Mouse (Mus musculus): ENCODE measurements around the gene Sult2b1. TPM values are rescaled to one million over a fixed set of nuclear protein-coding genes. Genes with fewer than 3 reads are reported as not detected.
A peak's percentile ranks its signal among the peaks of the same experiment; 100 is the strongest.

The Sult2b1 gene
- total RNA-seq, 1 experiment: 1.6 TPM

- Histone ChIP-seq H3K4me1 (ENCODE audit: control insufficient read depth in 2 of 2, insufficient read depth in 2 of 2, low read length in 2 of 2, poor library complexity in 1 of 2) (peaks cover 2 to 18% of the 10 kb centered on the region in 2 experiments; a peak in 1 of 4 replicates), H3K9ac (ENCODE audit: insufficient read depth, low read depth, low read length, poor library complexity, severe bottlenecking) (no peak overlapping the region), H3K27ac (ENCODE audit: insufficient read depth, low read depth, low read length, poor library complexity, severe bottlenecking) (no peak overlapping the region), H3K4me3 (ENCODE audit: insufficient read depth in 1 of 2, low read depth in 1 of 2, low read length in 2 of 2, poor library complexity in 1 of 2, severe bottlenecking in 1 of 2) (no peak overlapping the region), H3K36me3 (ENCODE audit: control insufficient read depth, insufficient read depth, low read length, poor library complexity, severe bottlenecking) (0 out of 2 replicates have a peak, but pooled peaks cover 3% of the 10 kb centered on the region), H3K9me3 (ENCODE audit: control insufficient read depth, insufficient read depth, low read depth, low read length) (no peaks in the 10 kb centered on the region)
- no peak for TF ChIP-seq ZNF384 (IDR thresholded peaks at IDR 0.05; ENCODE audit: low read depth, low read length)
- DNase-seq (ENCODE audit: low read depth, low spot score): no peak
- in situ Hi-C loops (cut with MboI; ENCODE audit: low sequenced_read_pairs in 2 of 2, unreplicated experiment in 2 of 2): loop anchor here (10.0 to 25.0 kb wide), 2 partner anchors 71 to 204 kb away; no protein-coding TSS in a partner anchor
These were observed 51.0 kb downstream of the Sult2b1 start for GRCm38 (mm10) chr7:45733477-45733876.

- H3K36me3 ChIP-seq (ENCODE audit: control insufficient read depth, insufficient read depth, low read length, poor library complexity, severe bottlenecking): peaks cover 3% of the 10 kb centered on the region; the same call in 1 of the 2 replicates
- H3K9ac ChIP-seq (ENCODE audit: insufficient read depth, low read depth, low read length, poor library complexity, severe bottlenecking): no peak overlapping the region
- in situ Hi-C loops (cut with MboI; ENCODE audit: low sequenced_read_pairs in 2 of 2, unreplicated experiment in 2 of 2): loop anchor here (10.0 to 25.0 kb wide), 2 partner anchors 74 to 206 kb away; no protein-coding TSS in a partner anchor
These were observed 53.6 kb downstream of the Sult2b1 start for GRCm38 (mm10) chr7:45730727-45731431.

GRCm38 (mm10) chr7:45727625-45728024 lies 56.8 kb downstream of the Sult2b1 start:
- Histone ChIP-seq H3K9me3 (ENCODE audit: control insufficient read depth, insufficient read depth, low read depth, low read length) (no peaks in the 10 kb centered on the region), H3K4me3 (ENCODE audit: insufficient read depth in 1 of 2, low read depth in 1 of 2, low read length in 2 of 2, poor library complexity in 1 of 2, severe bottlenecking in 1 of 2) (no peak overlapping the region), H3K4me1 (ENCODE audit: control insufficient read depth in 2 of 2, insufficient read depth in 2 of 2, low read length in 2 of 2, poor library complexity in 1 of 2) (peaks cover 2 to 19% of the 10 kb centered on the region in 2 experiments; a peak in 1 of 4 replicates), H3K36me3 (ENCODE audit: control insufficient read depth, insufficient read depth, low read length, poor library complexity, severe bottlenecking) (peaks cover 26% of the 10 kb centered on the region), H3K9ac (ENCODE audit: insufficient read depth, low read depth, low read length, poor library complexity, severe bottlenecking) (no peak overlapping the region), H3K27ac (ENCODE audit: insufficient read depth, low read depth, low read length, poor library complexity, severe bottlenecking) (no peak overlapping the region)
- DNase-seq (ENCODE audit: low read depth, low spot score): no peak
- TF ChIP-seq MAFK (IDR thresholded peaks at IDR 0.05; ENCODE audit: insufficient read depth, low read depth, low read length): no peak
- no peak for TF ChIP-seq ZNF384 (IDR thresholded peaks at IDR 0.05; ENCODE audit: low read depth, low read length)
- no peak for TF ChIP-seq ZC3H11A (IDR thresholded peaks at IDR 0.05; ENCODE audit: borderline replicate concordance, low read depth, low read length)
- no peak for TF ChIP-seq HCFC1 (IDR thresholded peaks at IDR 0.05; ENCODE audit: borderline replicate concordance, insufficient read depth, low read length)
- no peak for TF ChIP-seq CHD2 (IDR thresholded peaks at IDR 0.05; ENCODE audit: low read depth, low read length)
- in situ Hi-C loops (cut with MboI; ENCODE audit: low sequenced_read_pairs in 2 of 2, unreplicated experiment in 2 of 2): loop anchor here in 1 of 2 experiments (25.0 kb wide), 1 partner anchor 210 kb away; no protein-coding TSS in a partner anchor

More at GRCm38 (mm10) chr7:45730727-45731431, 53.6 kb downstream of the Sult2b1 start:
- Histone ChIP-seq H3K27ac (ENCODE audit: insufficient read depth, low read depth, low read length, poor library complexity, severe bottlenecking) (no peak overlapping the region), H3K4me1 (ENCODE audit: control insufficient read depth in 2 of 2, insufficient read depth in 2 of 2, low read length in 2 of 2, poor library complexity in 1 of 2) (peaks cover 2 to 18% of the 10 kb centered on the region in 2 experiments; a peak in 1 of 4 replicates), H3K9me3 (ENCODE audit: control insufficient read depth, insufficient read depth, low read depth, low read length) (no peaks in the 10 kb centered on the region), H3K4me3 (ENCODE audit: insufficient read depth in 1 of 2, low read depth in 1 of 2, low read length in 2 of 2, poor library complexity in 1 of 2, severe bottlenecking in 1 of 2) (no peak overlapping the region)
- DNase-seq (ENCODE audit: low read depth, low spot score): peak; percentile 75
- TF ChIP-seq ZC3H11A (IDR thresholded peaks at IDR 0.05; ENCODE audit: borderline replicate concordance, low read depth, low read length) (no peak), ZNF384 (IDR thresholded peaks at IDR 0.05; ENCODE audit: low read depth, low read length) (no peak), MAFK (IDR thresholded peaks at IDR 0.05; ENCODE audit: insufficient read depth, low read depth, low read length) (no peak), CHD2 (IDR thresholded peaks at IDR 0.05; ENCODE audit: low read depth, low read length) (no peak), HCFC1 (IDR thresholded peaks at IDR 0.05; ENCODE audit: borderline replicate concordance, insufficient read depth, low read length) (no peak)

- H3K9ac ChIP-seq (ENCODE audit: insufficient read depth, low read depth, low read length, poor library complexity, severe bottlenecking): no peak overlapping the region
- H3K4me3 ChIP-seq (ENCODE audit: insufficient read depth in 1 of 2, low read depth in 1 of 2, low read length in 2 of 2, poor library complexity in 1 of 2, severe bottlenecking in 1 of 2): no peak overlapping the region
- H3K4me1 ChIP-seq (ENCODE audit: control insufficient read depth in 2 of 2, insufficient read depth in 2 of 2, low read length in 2 of 2, poor library complexity in 1 of 2): peaks cover 2 to 17% of the 10 kb centered on the region in 2 experiments; a peak in 1 of 4 replicates
- in situ Hi-C loops (cut with MboI; ENCODE audit: low sequenced_read_pairs in 2 of 2, unreplicated experiment in 2 of 2): loop anchor here in 1 of 2 experiments (25.0 kb wide), 1 partner anchor 211 kb away; no protein-coding TSS in a partner anchor
- peaks cover 36% of the 10 kb centered on the region for H3K36me3 ChIP-seq (ENCODE audit: control insufficient read depth, insufficient read depth, low read length, poor library complexity, severe bottlenecking)
- no peaks in the 10 kb centered on the region for H3K9me3 ChIP-seq (ENCODE audit: control insufficient read depth, insufficient read depth, low read depth, low read length)
- no peak for TF ChIP-seq HCFC1 (IDR thresholded peaks at IDR 0.05; ENCODE audit: borderline replicate concordance, insufficient read depth, low read length)
- TF ChIP-seq ZC3H11A (IDR thresholded peaks at IDR 0.05; ENCODE audit: borderline replicate concordance, low read depth, low read length): no peak
- TF ChIP-seq CHD2 (IDR thresholded peaks at IDR 0.05; ENCODE audit: low read depth, low read length): no peak
- no peak for TF ChIP-seq ZNF384 (IDR thresholded peaks at IDR 0.05; ENCODE audit: low read depth, low read length)
- no peak for TF ChIP-seq MAFK (IDR thresholded peaks at IDR 0.05; ENCODE audit: insufficient read depth, low read depth, low read length)
- DNase-seq (ENCODE audit: low read depth, low spot score): no peak
- no peak overlapping the region for H3K27ac ChIP-seq (ENCODE audit: insufficient read depth, low read depth, low read length, poor library complexity, severe bottlenecking)
These were observed 58.0 kb downstream of the Sult2b1 start for GRCm38 (mm10) chr7:45726419-45726818.

Data from ES-E14 (cell line).